Mouse (Mus musculus) ovary, adult 18-20 months (tissue): ENCODE data around the gene Ctsw.
A peak's percentile ranks its signal among the peaks of the same experiment; 100 is the strongest.

ENCODE experiments used
- DNase-seq: peaks from one replicate; pipeline ENCODE4 v3.0.0; 2022; ENCODE audit warnings: low spot score, mixed read lengths

Gene Ctsw

DNA sequence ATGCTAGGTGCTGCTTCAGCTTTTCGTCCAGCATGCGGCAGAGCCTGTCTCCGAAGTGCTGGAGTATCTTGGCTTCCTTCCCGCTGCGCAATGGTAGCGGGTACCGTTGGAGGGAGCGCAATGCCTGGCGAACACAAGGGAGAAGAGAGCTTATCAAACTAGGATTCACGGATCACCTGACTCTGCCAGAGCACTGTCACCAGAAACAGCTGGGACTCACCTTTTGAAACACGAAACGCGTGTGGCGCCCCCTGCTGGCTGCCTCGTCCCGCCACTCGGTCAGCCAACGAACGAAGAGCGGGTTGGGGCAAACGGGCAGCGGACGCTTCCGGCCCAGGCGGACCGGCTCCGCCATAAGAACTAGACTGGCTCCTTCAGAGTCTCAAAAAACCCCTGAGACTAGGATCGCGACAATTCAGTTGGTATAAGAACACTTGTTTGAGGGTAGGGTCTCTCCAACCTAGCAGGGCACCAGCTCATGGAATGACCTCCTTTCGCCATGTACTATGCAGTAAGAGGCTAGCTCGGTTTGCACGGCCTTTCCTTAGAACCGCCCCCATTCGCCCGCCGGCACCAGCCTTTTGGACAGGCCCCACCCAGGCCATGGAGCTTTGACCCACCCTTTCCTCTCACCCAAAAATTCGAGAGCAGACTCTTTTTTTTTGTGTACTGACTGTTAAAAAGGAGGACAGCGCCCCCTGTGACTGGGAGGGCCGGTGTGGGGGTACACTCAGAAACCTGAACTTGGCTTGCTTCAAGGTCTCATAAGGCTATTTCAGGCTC lies 19.7 kb upstream of the Ctsw start, which contains the start of gene Mus81:
TSS of gene Mus81 (minus strand) at position 635 of the 783 bp plus-strand sequence.
- peak; percentile 95 for DNase-seq

- no peak for DNase-seq
Observed at GRCm38 (mm10) chr19:5486771-5487170, 18.5 kb upstream of the Ctsw start.

GRCm38 (mm10) chr19:5486286-5486685 lies 18.0 kb upstream of the Ctsw start:
- DNase-seq: no peak

GRCm38 (mm10) chr19:5485821-5486220 lies 17.5 kb upstream of the Ctsw start:
- no peak for DNase-seq

DNA sequence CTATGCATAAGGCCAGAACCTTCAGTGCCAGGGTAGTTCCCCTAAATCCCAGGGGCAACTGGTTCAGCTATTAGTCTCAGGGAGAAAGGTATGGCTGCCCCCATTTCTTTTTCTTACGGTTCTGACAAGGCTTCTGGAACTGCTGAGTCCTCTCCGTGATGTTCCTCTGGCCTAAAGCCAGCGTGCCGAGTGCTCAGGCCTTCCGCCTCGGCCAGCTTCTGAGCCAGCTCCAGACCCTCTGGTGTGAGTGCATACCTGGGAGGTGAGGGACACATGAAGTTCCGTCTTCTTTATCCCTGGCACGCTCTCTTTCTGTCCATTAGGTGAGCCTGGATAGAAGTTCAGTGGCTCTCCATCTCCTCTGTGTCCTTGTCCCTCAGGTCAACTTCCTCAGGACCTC lies 17.1 kb upstream of the Ctsw start:
- DNase-seq: no peak

DNA sequence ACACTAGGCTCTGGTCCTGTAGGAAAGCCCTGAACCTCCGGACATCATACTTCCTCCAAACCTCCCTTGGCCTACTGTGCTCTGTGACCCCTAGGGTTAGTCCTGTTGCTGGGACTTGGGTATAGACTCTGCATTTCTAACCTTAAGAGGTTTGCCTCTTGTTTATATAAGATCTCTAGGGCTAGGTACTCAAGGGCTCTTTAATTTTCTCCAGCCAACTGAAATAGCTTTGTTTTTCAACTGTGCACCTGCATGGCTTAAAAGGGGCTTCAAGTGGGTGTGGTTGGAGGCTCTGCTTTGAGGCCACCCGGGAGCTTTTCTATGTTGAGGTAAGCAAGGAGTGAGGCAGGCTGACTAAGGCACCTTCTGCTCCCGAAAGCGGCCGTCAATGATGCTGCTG lies 16.2 kb upstream of the Ctsw start:
- no peak for DNase-seq

DNA sequence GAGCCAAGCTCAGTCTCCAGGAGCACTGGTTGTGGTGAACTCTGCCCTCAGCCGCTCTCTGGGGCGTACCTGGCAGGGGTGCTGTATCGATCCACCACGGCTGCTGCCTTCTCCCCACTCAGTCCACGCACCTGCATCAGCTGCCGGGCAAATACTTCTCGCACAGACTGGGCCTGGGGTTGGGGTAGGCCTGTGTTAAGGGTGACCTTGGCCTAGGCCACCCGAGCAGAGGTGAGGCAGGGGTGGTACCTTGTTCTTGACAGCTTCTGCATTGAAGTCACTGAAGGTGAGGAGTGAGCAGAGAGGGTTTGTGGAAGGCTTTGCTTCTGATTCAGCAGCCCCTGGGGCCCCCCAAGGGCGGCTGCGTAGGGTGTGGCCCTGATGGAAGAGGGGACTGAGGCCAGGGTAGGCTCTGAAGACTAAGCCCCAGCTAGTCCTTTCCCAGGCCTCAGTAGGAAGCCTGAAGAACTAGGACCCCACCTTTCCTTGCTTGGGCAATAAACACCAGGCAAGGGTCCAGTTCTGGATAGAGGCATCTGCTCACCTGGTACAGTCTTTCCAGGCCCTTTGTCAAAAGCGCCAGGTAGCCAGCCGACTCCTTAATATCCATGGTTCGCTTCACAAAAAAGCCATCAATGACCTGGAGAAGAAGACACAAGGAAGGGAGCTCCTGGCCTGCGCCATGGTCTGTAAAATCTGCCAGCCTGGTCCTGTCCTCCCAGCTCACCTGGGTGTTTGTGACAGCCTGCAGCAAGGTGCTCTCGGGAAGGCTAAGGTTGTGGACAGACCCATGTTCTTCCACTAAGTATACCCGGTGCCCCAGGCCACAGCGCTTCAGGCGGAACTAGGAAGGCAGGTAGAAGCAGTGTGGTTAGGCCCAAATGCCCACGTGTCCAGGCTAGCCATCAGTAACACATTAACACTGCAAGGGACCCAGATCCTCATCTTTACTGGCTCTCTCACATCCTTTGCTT lies 15.4 kb upstream of the Ctsw start:
- no peak for DNase-seq

DNA sequence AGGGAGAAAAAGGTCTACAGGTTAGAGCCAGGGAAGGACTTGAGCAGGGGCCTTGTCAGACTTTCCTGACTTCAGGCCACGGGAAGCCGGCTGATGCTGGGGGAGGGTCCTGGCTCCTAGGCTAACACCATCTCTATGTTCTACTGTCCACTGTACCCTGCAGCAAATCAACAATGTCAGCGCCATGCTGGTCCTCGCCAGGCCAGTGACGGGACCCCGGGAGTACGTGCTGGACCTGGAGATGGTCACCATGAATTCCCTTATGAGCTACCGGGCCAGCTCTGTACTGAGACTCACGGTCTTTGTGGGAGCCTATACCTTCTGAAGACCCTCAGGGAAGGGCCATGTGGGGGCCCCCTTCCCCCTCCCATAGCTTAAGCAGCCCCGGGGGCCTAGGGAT lies 13.1 kb upstream of the Ctsw start:
- no peak for DNase-seq

DNA sequence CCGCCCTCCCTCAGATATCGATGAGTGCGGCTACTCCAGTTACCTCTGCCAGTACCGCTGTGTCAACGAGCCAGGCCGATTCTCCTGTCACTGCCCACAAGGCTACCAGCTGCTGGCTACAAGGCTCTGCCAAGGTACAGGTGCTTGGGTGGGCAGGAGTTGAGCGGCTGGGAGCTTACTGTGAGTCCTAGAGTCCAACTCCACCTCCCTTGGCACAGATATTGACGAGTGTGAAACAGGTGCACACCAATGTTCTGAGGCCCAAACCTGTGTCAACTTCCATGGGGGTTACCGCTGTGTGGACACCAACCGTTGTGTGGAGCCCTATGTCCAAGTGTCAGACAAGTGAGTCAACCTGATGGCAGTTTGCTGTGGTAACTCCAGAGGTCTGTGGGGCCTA lies 11.7 kb upstream of the Ctsw start:
- DNase-seq: no peak

- DNase-seq: no peak
Observed at GRCm38 (mm10) chr19:5477668-5478300, 9.5 kb upstream of the Ctsw start.

DNA sequence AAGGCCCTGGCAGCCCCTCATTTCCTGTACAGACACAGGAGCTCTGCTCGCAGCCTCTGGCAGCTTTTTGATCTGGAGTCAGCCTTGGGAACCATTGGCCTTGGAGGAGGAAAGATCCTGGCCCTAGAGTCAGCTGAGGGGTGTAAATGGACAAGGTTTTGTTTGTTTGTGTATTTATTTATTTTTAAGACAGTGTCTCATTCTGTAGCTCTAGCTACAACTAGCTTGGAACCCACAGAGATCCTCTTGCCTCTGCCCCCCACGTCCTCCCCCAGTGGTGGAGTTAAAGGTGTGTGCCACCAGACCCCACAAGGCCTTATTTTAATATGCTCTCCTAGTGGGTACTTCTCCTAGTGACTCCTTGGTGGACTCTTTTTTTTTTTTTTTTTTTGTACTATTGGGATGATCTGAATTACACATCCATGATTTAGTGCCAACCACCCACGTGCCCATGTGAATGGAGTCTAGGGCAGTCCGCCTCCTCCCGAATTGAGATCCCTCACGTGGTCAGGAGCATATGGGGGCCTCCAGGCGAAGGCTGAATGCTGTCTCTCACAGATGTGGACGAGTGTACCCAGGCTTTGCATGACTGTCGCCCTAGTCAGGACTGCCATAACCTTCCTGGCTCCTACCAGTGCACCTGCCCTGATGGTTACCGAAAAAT lies 8.8 kb upstream of the Ctsw start:
- no peak for DNase-seq

DNA sequence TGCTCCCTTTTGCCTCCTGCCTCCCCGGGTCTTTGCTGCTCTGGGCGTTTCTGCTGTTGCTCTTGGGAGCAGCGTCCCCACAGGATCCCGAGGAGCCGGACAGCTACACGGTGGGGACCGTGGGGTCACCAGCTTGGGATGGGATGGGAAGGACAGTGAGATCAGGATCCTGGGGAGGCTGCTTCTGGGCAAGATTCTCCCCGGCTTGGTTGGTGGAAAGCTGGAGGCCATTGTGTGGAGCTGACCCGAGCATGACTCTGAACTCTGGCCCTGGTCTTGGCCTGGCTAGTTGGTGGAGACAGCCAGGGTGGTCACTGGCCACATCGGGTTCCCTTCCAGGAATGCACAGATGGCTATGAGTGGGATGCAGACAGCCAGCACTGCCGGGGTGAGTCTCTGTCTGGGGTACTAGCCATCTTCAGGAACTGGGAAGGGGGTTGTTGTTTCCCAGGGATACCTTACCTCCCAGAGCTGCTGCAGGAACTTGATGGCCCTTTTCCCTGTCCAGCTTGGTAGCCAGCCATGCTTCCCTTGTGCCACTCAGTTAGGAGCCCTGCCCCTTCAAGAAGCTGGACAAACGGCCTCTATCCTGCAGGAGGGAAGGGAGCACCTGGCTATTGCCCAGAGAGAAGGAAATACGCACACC lies 6.9 kb upstream of the Ctsw start:
- no peak for DNase-seq

DNA sequence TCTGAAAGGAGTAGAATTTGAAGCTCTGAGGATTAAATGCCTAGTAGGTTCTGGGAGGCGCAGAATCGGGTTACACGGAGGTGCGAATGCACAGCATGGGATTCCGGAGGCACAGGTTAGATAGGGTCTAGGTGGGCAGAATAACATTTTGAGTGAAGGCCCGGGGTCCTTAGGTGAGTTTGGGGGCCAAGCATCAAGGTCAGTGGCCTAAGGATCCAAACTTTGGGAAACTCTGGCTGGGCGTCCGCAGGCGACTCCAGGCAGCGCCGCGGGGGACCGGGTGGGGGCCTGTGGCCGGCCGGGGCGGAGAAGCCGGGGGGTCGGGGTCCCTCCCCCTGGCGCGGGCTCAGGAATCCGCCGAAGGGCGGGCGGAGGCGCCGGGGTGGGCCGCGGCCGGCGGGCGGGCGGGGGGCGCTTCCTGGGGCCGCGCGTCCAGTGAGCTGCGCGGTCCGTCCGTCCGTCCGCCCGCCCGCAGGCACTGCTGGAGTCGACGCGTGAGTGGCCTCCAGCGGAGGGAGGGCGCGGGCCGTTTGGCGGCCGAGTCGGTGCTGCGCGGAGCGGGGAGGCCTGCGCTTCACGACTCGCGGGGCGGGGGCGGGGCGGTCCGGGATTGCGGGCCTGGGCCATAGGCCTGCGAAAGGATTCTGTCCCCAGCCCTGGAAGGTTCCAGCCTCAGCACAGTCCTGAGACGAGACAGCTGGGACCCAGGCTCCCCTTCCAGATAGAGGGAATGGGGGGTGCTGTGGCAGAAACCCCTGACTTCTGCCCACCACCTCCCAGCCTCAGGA lies 6.2 kb upstream of the Ctsw start:
- DNase-seq: no peak

DNA sequence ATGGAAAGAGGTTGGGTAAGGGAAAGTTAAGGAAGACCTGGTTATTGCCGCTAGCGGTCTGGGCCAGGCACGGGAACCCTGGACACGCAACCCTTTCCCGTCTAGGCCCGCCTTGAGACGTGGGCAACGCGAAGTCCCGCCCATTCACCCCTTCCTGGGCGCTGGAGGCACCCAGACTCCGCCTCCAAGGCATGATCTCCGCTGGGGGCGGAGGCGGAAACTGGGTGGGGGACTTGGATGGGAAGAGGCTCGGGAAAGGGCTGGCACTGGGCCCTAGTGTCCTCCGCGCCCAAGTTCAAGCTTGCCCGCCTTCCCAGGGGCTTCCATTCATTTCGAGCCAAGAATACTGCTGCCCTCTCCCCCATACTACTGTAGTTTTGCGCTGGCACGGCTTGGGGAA lies 5.4 kb upstream of the Ctsw start, which contains the start of gene Efemp2:
TSS of gene Efemp2 (plus strand) at position 235 of the 400 bp plus-strand sequence.
- DNase-seq: peak; percentile 88

- no peak for DNase-seq
Observed at GRCm38 (mm10) chr19:5472857-5473256, 4.5 kb upstream of the Ctsw start.

- no peak for DNase-seq
Observed at GRCm38 (mm10) chr19:5471846-5472245, 3.5 kb upstream of the Ctsw start.

DNA sequence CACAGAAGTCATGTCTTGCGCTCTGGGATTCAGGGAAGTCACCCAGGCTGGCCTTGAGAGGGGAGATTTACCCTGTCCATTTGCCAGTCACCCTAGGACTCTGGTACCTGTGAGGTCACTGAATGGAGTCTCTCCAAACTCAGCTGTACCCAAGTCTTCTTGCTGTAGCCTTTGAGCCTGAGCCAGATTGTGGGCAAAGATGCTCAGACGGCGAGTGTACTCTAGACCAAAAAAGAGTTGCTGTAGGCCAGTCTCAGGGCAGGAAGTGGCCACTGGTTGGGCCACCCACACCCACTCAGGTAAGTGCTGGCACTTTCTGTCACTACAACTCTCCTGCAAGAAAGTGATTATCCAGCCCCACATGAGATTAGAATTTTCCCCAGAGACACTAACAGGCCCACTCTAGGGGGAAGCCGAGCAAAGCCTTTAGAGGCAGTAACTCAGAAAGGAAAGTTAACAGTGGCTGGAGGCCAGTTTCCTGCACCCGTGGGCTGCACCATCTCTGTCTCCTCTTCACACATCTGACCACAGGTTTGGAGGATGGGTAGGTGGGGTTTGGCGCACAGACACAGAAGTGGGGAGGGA lies 1.3 kb downstream of the Ctsw start:
- DNase-seq: no peak

- DNase-seq: no peak
Observed at GRCm38 (mm10) chr19:5465037-5465436, 3.3 kb downstream of the Ctsw start.

DNA sequence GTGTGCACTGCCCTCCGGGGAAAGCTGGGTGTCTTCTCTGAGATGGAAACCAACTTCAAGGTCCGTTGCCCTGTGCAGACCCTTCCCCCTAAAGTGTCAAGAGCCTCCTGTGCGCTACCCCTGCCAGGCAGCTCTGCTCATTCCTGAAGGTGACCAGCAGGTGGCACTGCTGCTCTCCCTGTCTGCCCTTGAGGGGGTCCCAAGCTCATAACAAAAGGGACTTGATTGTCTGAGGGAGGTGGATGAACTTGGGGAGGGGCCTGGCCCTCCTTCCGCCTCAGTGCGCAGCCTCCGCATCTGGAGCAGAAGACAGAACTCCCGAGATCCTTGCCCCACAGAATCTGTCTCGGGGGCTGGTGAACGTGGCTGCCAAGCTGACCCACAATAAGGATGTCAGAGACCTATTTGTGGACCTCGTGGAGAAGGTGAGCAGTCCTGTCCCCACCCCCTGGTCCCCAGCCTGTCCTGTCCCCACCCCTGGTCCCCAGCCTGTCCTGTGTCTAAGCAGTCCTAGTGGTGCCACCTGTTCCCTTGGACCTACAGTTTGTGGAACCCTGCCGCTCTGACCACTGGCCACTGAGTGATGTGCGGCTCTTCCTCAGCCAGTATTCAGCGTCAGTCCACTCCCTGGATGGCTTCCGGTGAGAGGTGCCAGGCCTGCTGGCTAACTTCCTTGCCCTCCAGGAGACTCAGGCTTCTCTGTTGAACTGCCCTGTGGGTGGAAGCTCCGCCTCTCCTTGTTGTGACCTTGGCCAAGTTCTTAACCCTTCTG lies 4.3 kb downstream of the Ctsw start:
- no peak for DNase-seq
